Mouse (Mus musculus): ENCODE results near the gene Iqck. TPM values are rescaled to one million over a fixed set of nuclear protein-coding genes. Genes with fewer than 3 reads are reported as not detected.

Iqck gene
- total and polyA plus RNA-seq, 2 experiments from 2014 or later = 3.5 to 5.9 TPM

- Histone ChIP-seq H3K4me3 (ENCODE audit: low read depth, low read length) (no peak overlapping the region), H3K27ac (ENCODE audit: low read depth, low read length) (no peak overlapping the region), H3K4me1 (ENCODE audit: insufficient read depth, low read length) (no peaks in the 10 kb centered on the region), H3K9me3 (ENCODE audit: low read length) (no peaks in the 10 kb centered on the region), H3K9ac (replicated peaks; ENCODE audit: low read length, poor library complexity, severe bottlenecking) (no peak overlapping the region), H3K4me2 (ENCODE audit: low read depth, low read length, poor library complexity, severe bottlenecking) (no peak overlapping the region), H3K27me3 (ENCODE audit: insufficient read depth, low read length) (no peaks in the 10 kb centered on the region), H3K36me3 (ENCODE audit: insufficient read depth, low read length) (no peaks in the 10 kb centered on the region)
- ATAC-seq (ENCODE audit: low FRiP score) (peak; percentile 61; the same call in 1 of the 2 replicates), DNase-seq (ENCODE audit: low spot score) (peak; percentile 62)
- no peak for TF ChIP-seq CTCF (IDR thresholded peaks at IDR 0.05)
- 78% methylated on average over 19 of the region's 19 CpGs for WGBS
These were observed 128.4 kb downstream of the Iqck start for GRCm38 (mm10) chr7:118983961-118984360.

GRCm38 (mm10) chr7:118985786-118986185 is 130.2 kb downstream of the Iqck start:
- Histone ChIP-seq H3K27ac (ENCODE audit: low read depth, low read length) (no peak overlapping the region), H3K9ac (replicated peaks; ENCODE audit: low read length, poor library complexity, severe bottlenecking) (no peak overlapping the region), H3K36me3 (ENCODE audit: insufficient read depth, low read length) (no peaks in the 10 kb centered on the region), H3K4me2 (ENCODE audit: low read depth, low read length, poor library complexity, severe bottlenecking) (no peak overlapping the region), H3K4me1 (ENCODE audit: insufficient read depth, low read length) (no peaks in the 10 kb centered on the region), H3K27me3 (ENCODE audit: insufficient read depth, low read length) (no peaks in the 10 kb centered on the region), H3K9me3 (ENCODE audit: low read length) (no peaks in the 10 kb centered on the region), H3K4me3 (ENCODE audit: low read depth, low read length) (no peak overlapping the region)
- no peak for TF ChIP-seq CTCF (IDR thresholded peaks at IDR 0.05)
- 81% methylated on average over 4 of the region's 4 CpGs for WGBS
- DNase-seq (ENCODE audit: low spot score) (no peak), ATAC-seq (ENCODE audit: low FRiP score) (no peak)

GRCm38 (mm10) chr7:118986369-118986768 is 130.8 kb downstream of the Iqck start:
- ATAC-seq (ENCODE audit: low FRiP score) = no peak

GRCm38 (mm10) chr7:118989275-118989856 is 133.8 kb downstream of the Iqck start:
- no peak for ATAC-seq (ENCODE audit: low FRiP score)
- Histone ChIP-seq H3K36me3 (ENCODE audit: insufficient read depth, low read length) (no peaks in the 10 kb centered on the region), H3K9me3 (ENCODE audit: low read length) (no peaks in the 10 kb centered on the region), H3K9ac (replicated peaks; ENCODE audit: low read length, poor library complexity, severe bottlenecking) (no peak overlapping the region), H3K27ac (ENCODE audit: low read depth, low read length) (no peak overlapping the region), H3K4me3 (ENCODE audit: low read depth, low read length) (no peak overlapping the region), H3K4me1 (ENCODE audit: insufficient read depth, low read length) (peaks cover 11% of the 10 kb centered on the region; the same call in 1 of the 2 replicates), H3K27me3 (ENCODE audit: insufficient read depth, low read length) (no peaks in the 10 kb centered on the region), H3K4me2 (ENCODE audit: low read depth, low read length, poor library complexity, severe bottlenecking) (no peak overlapping the region)
- TF ChIP-seq CTCF (IDR thresholded peaks at IDR 0.05) = no peak
- DNase-seq (ENCODE audit: low spot score) = no peak
- 82% methylated on average over 5 of the region's 5 CpGs for WGBS

More at GRCm38 (mm10) chr7:118986369-118986768, 130.8 kb downstream of the Iqck start:
- H3K4me1 ChIP-seq (ENCODE audit: insufficient read depth, low read length) = no peaks in the 10 kb centered on the region
- no peak overlapping the region for H3K9ac ChIP-seq (replicated peaks; ENCODE audit: low read length, poor library complexity, severe bottlenecking)
- H3K4me2 ChIP-seq (ENCODE audit: low read depth, low read length, poor library complexity, severe bottlenecking) = no peak overlapping the region
- no peak overlapping the region for H3K4me3 ChIP-seq (ENCODE audit: low read depth, low read length)
- H3K27ac ChIP-seq (ENCODE audit: low read depth, low read length) = no peak overlapping the region
- 68% methylated on average over 4 of the region's 4 CpGs for WGBS
- TF ChIP-seq CTCF (IDR thresholded peaks at IDR 0.05) = no peak
- no peaks in the 10 kb centered on the region for H3K27me3 ChIP-seq (ENCODE audit: insufficient read depth, low read length)
- H3K9me3 ChIP-seq (ENCODE audit: low read length) = no peaks in the 10 kb centered on the region
- H3K36me3 ChIP-seq (ENCODE audit: insufficient read depth, low read length) = no peaks in the 10 kb centered on the region
- DNase-seq (ENCODE audit: low spot score) = no peak

GRCm38 (mm10) chr7:118990282-118990681 is 134.7 kb downstream of the Iqck start:
- no peak for ATAC-seq (ENCODE audit: low FRiP score)
- Histone ChIP-seq H3K9ac (replicated peaks; ENCODE audit: low read length, poor library complexity, severe bottlenecking) (no peak overlapping the region), H3K27me3 (ENCODE audit: insufficient read depth, low read length) (no peaks in the 10 kb centered on the region), H3K4me1 (ENCODE audit: insufficient read depth, low read length) (peaks cover 14% of the 10 kb centered on the region; the same call in 1 of the 2 replicates), H3K36me3 (ENCODE audit: insufficient read depth, low read length) (no peaks in the 10 kb centered on the region), H3K9me3 (ENCODE audit: low read length) (no peaks in the 10 kb centered on the region), H3K27ac (ENCODE audit: low read depth, low read length) (no peak overlapping the region), H3K4me3 (ENCODE audit: low read depth, low read length) (no peak overlapping the region), H3K4me2 (ENCODE audit: low read depth, low read length, poor library complexity, severe bottlenecking) (no peak overlapping the region)
- 57% methylated on average over 6 of the region's 6 CpGs for WGBS
- no peak for DNase-seq (ENCODE audit: low spot score)
- no peak for TF ChIP-seq CTCF (IDR thresholded peaks at IDR 0.05)

GRCm38 (mm10) chr7:118991341-118991884 is 135.9 kb downstream of the Iqck start:
- no peak for ATAC-seq (ENCODE audit: low FRiP score)
- no peaks in the 10 kb centered on the region for H3K27me3 ChIP-seq (ENCODE audit: insufficient read depth, low read length)

More at GRCm38 (mm10) chr7:118991341-118991884, 135.9 kb downstream of the Iqck start:
- no peak overlapping the region for H3K27ac ChIP-seq (ENCODE audit: low read depth, low read length)
- TF ChIP-seq CTCF (IDR thresholded peaks at IDR 0.05) = no peak
- H3K4me2 ChIP-seq (ENCODE audit: low read depth, low read length, poor library complexity, severe bottlenecking) = no peak overlapping the region
- no peak overlapping the region for H3K4me3 ChIP-seq (ENCODE audit: low read depth, low read length)
- peaks cover 14% of the 10 kb centered on the region; the same call in 1 of the 2 replicates for H3K4me1 ChIP-seq (ENCODE audit: insufficient read depth, low read length)
- no peaks in the 10 kb centered on the region for H3K9me3 ChIP-seq (ENCODE audit: low read length)
- peak; percentile 51 for DNase-seq (ENCODE audit: low spot score)
- no peak overlapping the region for H3K9ac ChIP-seq (replicated peaks; ENCODE audit: low read length, poor library complexity, severe bottlenecking)
- H3K36me3 ChIP-seq (ENCODE audit: insufficient read depth, low read length) = no peaks in the 10 kb centered on the region
- WGBS = 25% methylated on average over 4 of the region's 4 CpGs
